Mouse (Mus musculus) myocyte (in vitro differentiated cells): ENCODE results near the gene Brk1. TPM values are rescaled to one million over a fixed set of nuclear protein-coding genes. Genes with fewer than 3 reads are reported as not detected.

Experiments used
- H3K27me3 ChIP-seq: one replicate; pipeline ENCODE4 v1.6.1; 2011; ENCODE audit not compliant: control insufficient read depth, insufficient read depth, insufficient read length
- H3K36me3 ChIP-seq: one replicate; pipeline ENCODE4 v1.6.1; 2011; ENCODE audit not compliant: control insufficient read depth, insufficient read depth
- H3K4me2 ChIP-seq: one replicate; pipeline ENCODE4 v1.6.1; 2011; ENCODE audit warnings: low read depth, control low read depth
- H3K4me3 ChIP-seq: one replicate; pipeline ENCODE4 v1.5.1; 2011; ENCODE audit warnings: mild to moderate bottlenecking, control low read depth, moderate library complexity
- H3K79me2 ChIP-seq: one replicate; pipeline ENCODE4 v1.6.1; 2011; ENCODE audit not compliant: control insufficient read depth, insufficient read depth
- H3ac ChIP-seq: one replicate; pipeline ENCODE4 v1.6.1; 2011; ENCODE audit not compliant: control insufficient read depth, insufficient read length
- CEBPB ChIP-seq: IDR thresholded peaks from 2 replicates; pipeline ENCODE4 v1.6.1; 2011; ENCODE audit warnings: mild to moderate bottlenecking, moderate library complexity; ENCODE audit not compliant: poor library complexity, insufficient read depth, severe bottlenecking
- E2F4 ChIP-seq: IDR thresholded peaks from one replicate; pipeline ENCODE4 v1.6.1; 2011; ENCODE audit warnings: mild to moderate bottlenecking, control low read depth, moderate library complexity; ENCODE audit not compliant: insufficient read depth
- MAX ChIP-seq: IDR thresholded peaks from one replicate; pipeline ENCODE4 v1.6.1; 2011; ENCODE audit warnings: low read depth, mild to moderate bottlenecking, control low read depth
- MYOD1 ChIP-seq, 3 experiments: IDR thresholded peaks; one replicate each; pipeline ENCODE4 v1.6.1; 2011; ENCODE audit warnings: control low read depth in 2 of 3, low read depth in 2 of 3, mild to moderate bottlenecking in 2 of 3, moderate library complexity in 1 of 3; ENCODE audit not compliant: insufficient read length in 2 of 3, control insufficient read depth in 1 of 3
- MYOG ChIP-seq, 3 experiments: IDR thresholded peaks; one replicate each; pipeline ENCODE4 v1.6.1; 2011; ENCODE audit warnings: control low read depth in 2 of 3, low read depth in 2 of 3, mild to moderate bottlenecking in 2 of 3; ENCODE audit not compliant: insufficient read length in 2 of 3, control insufficient read depth in 1 of 3, insufficient read depth in 1 of 3
- POLR2A ChIP-seq: IDR thresholded peaks from one replicate; pipeline ENCODE4 v1.6.1; 2011; ENCODE audit warnings: low read depth, mild to moderate bottlenecking, control low read depth, moderate library complexity; ENCODE audit not compliant: insufficient read length
- POLR2AphosphoS2 ChIP-seq: IDR thresholded peaks from one replicate; pipeline ENCODE4 v1.6.1; 2011; ENCODE audit warnings: low read depth, control low read depth; ENCODE audit not compliant: insufficient read length
- REST ChIP-seq: IDR thresholded peaks from one replicate; pipeline ENCODE4 v1.6.1; 2011; ENCODE audit warnings: mild to moderate bottlenecking, control low read depth, moderate library complexity; ENCODE audit not compliant: insufficient read depth, insufficient read length
- SRF ChIP-seq: IDR thresholded peaks from one replicate; pipeline ENCODE4 v1.6.1; 2011; ENCODE audit warnings: low read depth; ENCODE audit not compliant: control insufficient read depth, insufficient read length
- TCF12 ChIP-seq: IDR thresholded peaks from one replicate; pipeline ENCODE4 v1.6.1; 2011; ENCODE audit warnings: mild to moderate bottlenecking, control low read depth; ENCODE audit not compliant: poor library complexity, insufficient read depth, severe bottlenecking
- TCF3 ChIP-seq: IDR thresholded peaks from one replicate; pipeline ENCODE4 v1.6.1; 2011; ENCODE audit warnings: low read depth, control low read depth; ENCODE audit not compliant: insufficient read length
- USF1 ChIP-seq: IDR thresholded peaks from one replicate; pipeline ENCODE4 v1.6.1; 2011; ENCODE audit warnings: low read depth, mild to moderate bottlenecking, control low read depth, moderate library complexity
- polyA plus RNA-seq: library from polyadenylated mRNA; unstranded; fragments of >200 nt; fragmentation: generic; extraction: Trizol; gene quantifications from one replicate; pipeline ENCODE4 v1.2.1, GENCODE M21; 2012; ENCODE audit warnings: missing spikeins

Gene Brk1
- polyA plus RNA-seq, result 199 TPM

GRCm38 (mm10) chr6:113604432-113605223, at the start of gene Brk1:
Gene Brk1, plus strand, starts transcription at chr6:113604772.
- Histone ChIP-seq H3K4me2 (peak within 1 kb of the TSS; percentile 84), H3K4me3 (peak within 1 kb of the TSS; percentile 91), H3ac (peak within 1 kb of the TSS; percentile 34), H3K36me3 (peaks cover 6% of the 10 kb centered on the region), H3K79me2 (peaks cover 48% of the 10 kb centered on the region), H3K27me3 (no peaks in the 10 kb centered on the region)
- TF ChIP-seq MYOG (IDR thresholded peaks at IDR 0.05; ENCODE audit: control insufficient read depth in 1 of 3, insufficient read depth in 1 of 3, insufficient read length in 2 of 3, low read depth in 2 of 3), result peak in 1 of 3 experiments; percentile 6
- TF ChIP-seq E2F4, result no peak
- peak; percentile 67 for TF ChIP-seq POLR2A

GRCm38 (mm10) chr6:113559736-113560135, 44.8 kb upstream of the Brk1 start:
- Histone ChIP-seq H3K27me3 (no peaks in the 10 kb centered on the region), H3K4me3 (no peak overlapping the region), H3ac (no peak overlapping the region), H3K4me2 (no peak overlapping the region), H3K79me2 (no peaks in the 10 kb centered on the region), H3K36me3 (peaks cover 3% of the 10 kb centered on the region)
- TF ChIP-seq REST, result no peak
- TF ChIP-seq CEBPB, result no peak
- TF ChIP-seq POLR2A, result no peak
- no peak for TF ChIP-seq E2F4
- TF ChIP-seq MYOD1 (IDR thresholded peaks at IDR 0.05; ENCODE audit: control insufficient read depth in 1 of 3, insufficient read length in 2 of 3, low read depth in 2 of 3), result no peak
- no peak for TF ChIP-seq MYOG (IDR thresholded peaks at IDR 0.05; ENCODE audit: control insufficient read depth in 1 of 3, insufficient read depth in 1 of 3, insufficient read length in 2 of 3, low read depth in 2 of 3)
- TF ChIP-seq SRF, result no peak
- no peak for TF ChIP-seq MAX
- no peak for TF ChIP-seq POLR2AphosphoS2
- TF ChIP-seq TCF12, result no peak
- no peak for TF ChIP-seq USF1
- no peak for TF ChIP-seq TCF3

GRCm38 (mm10) chr6:113564557-113564956, 40.0 kb upstream of the Brk1 start:
- TF ChIP-seq SRF, result no peak
- no peaks in the 10 kb centered on the region for H3K79me2 ChIP-seq
- H3K27me3 ChIP-seq, result no peaks in the 10 kb centered on the region
- H3ac ChIP-seq, result no peak overlapping the region
- no peak overlapping the region for H3K4me2 ChIP-seq
- H3K4me3 ChIP-seq, result no peak overlapping the region
- peaks cover 6% of the 10 kb centered on the region for H3K36me3 ChIP-seq

GRCm38 (mm10) chr6:113576044-113576443, 28.5 kb upstream of the Brk1 start:
- Histone ChIP-seq H3K27me3 (no peaks in the 10 kb centered on the region), H3ac (no peak overlapping the region), H3K36me3 (peaks cover 6% of the 10 kb centered on the region), H3K4me3 (no peak overlapping the region), H3K4me2 (no peak overlapping the region), H3K79me2 (no peaks in the 10 kb centered on the region)
- TF ChIP-seq MYOG (IDR thresholded peaks at IDR 0.05; ENCODE audit: control insufficient read depth in 1 of 3, insufficient read depth in 1 of 3, insufficient read length in 2 of 3, low read depth in 2 of 3) (no peak), SRF (no peak), MYOD1 (IDR thresholded peaks at IDR 0.05; ENCODE audit: control insufficient read depth in 1 of 3, insufficient read length in 2 of 3, low read depth in 2 of 3) (no peak), REST (no peak), TCF12 (no peak), POLR2AphosphoS2 (no peak), POLR2A (no peak), USF1 (no peak), TCF3 (no peak), E2F4 (no peak), CEBPB (no peak), MAX (no peak)

GRCm38 (mm10) chr6:113579306-113579705, 25.3 kb upstream of the Brk1 start:
- H3ac ChIP-seq, result no peak overlapping the region
- H3K27me3 ChIP-seq, result no peaks in the 10 kb centered on the region
- no peaks in the 10 kb centered on the region for H3K36me3 ChIP-seq
- no peak overlapping the region for H3K4me3 ChIP-seq
- TF ChIP-seq TCF3 (no peak), CEBPB (no peak), USF1 (no peak)
- no peak overlapping the region for H3K4me2 ChIP-seq
- no peaks in the 10 kb centered on the region for H3K79me2 ChIP-seq
